Mouse (Mus musculus) thymus, adult 2 months (tissue): Measurements from ENCODE around the gene Ivd. TPM values are rescaled to one million over a fixed set of nuclear protein-coding genes. Genes with fewer than 3 reads are reported as not detected.

ENCODE experiments used
- DNase-seq: peaks from one replicate; pipeline ENCODE4 v3.0.0; 2021
- H3K27ac ChIP-seq: fragments of 200-500 bp; 2 replicates; pipeline ENCODE4 v1.5.1; 2012; ENCODE audit warnings: low read length, control low read depth; ENCODE audit not compliant: control insufficient read depth, insufficient read depth
- H3K27me3 ChIP-seq: fragments of 200-500 bp; 2 replicates; pipeline ENCODE4 v1.6.1; 2012; ENCODE audit warnings: mild to moderate bottlenecking, low read length, moderate library complexity, mixed read lengths; ENCODE audit not compliant: control insufficient read depth, insufficient read depth
- H3K36me3 ChIP-seq: fragments of 200-500 bp; 2 replicates; pipeline ENCODE4 v1.6.1; 2012; ENCODE audit warnings: mild to moderate bottlenecking, low read length, moderate library complexity; ENCODE audit not compliant: control insufficient read depth, insufficient read depth
- H3K4me1 ChIP-seq: fragments of 200-500 bp; replicated peaks from 2 replicates; pipeline ENCODE4 v1.6.1; 2012; ENCODE audit warnings: low read length; ENCODE audit not compliant: control insufficient read depth, insufficient read depth
- H3K4me3 ChIP-seq: fragments of 200-500 bp; 2 replicates; pipeline ENCODE4 v1.5.1; 2012; ENCODE audit warnings: mild to moderate bottlenecking, low read length, control low read depth, moderate library complexity; ENCODE audit not compliant: control insufficient read depth, insufficient read depth
- CTCF ChIP-seq: fragments of 200-500 bp; IDR thresholded peaks from 2 replicates; pipeline ENCODE4 v1.5.1; 2012; ENCODE audit warnings: mild to moderate bottlenecking, control low read depth, low read length, moderate library complexity, borderline replicate concordance; ENCODE audit not compliant: control insufficient read depth, poor library complexity, insufficient read depth; ENCODE audit errors: extremely low read depth
- POLR2A ChIP-seq: fragments of 200-500 bp; IDR thresholded peaks from 2 replicates; pipeline ENCODE4 v1.6.1; 2012; ENCODE audit warnings: mild to moderate bottlenecking, low read length, control low read depth, moderate library complexity; ENCODE audit not compliant: control insufficient read depth, poor library complexity, insufficient read depth; ENCODE audit errors: extremely low read depth
- WGBS: fragments of 180-500 bp; shearing (Covaris S2); methylation state at CpG from one replicate; pipeline ENCODE4 v1.1.7; 2018; 5-methylcytosine and 5-hydroxymethylcytosine counted together
- polyA plus RNA-seq: library from polyadenylated mRNA; depleted of rRNA; stranded (reverse); fragments of >200 nt; gene quantifications from 2 replicates; pipeline ENCODE4 v1.2.3, GENCODE M21; 2012

The Ivd gene
- polyA plus RNA-seq, 1 experiment: 50.6 TPM

GRCm38 (mm10) chr2:118912706-118913105 lies 51.0 kb downstream of the Ivd start:
- Histone ChIP-seq H3K36me3 (no peaks in the 10 kb centered on the region), H3K4me3 (no peak overlapping the region), H3K27ac (no peak overlapping the region), H3K27me3 (no peaks in the 10 kb centered on the region), H3K4me1 (peaks cover 26% of the 10 kb centered on the region)
- WGBS: 78% methylated on average over 8 of the region's 8 CpGs
- TF ChIP-seq POLR2A (no peak), CTCF (no peak)
- DNase-seq: no peak

GRCm38 (mm10) chr2:118913551-118914276 lies 52.0 kb downstream of the Ivd start:
- 76% methylated on average over 11 of the region's 11 CpGs for WGBS

GRCm38 (mm10) chr2:118914685-118915084 lies 52.9 kb downstream of the Ivd start:
- H3K27ac ChIP-seq: no peak overlapping the region
- no peak for TF ChIP-seq CTCF
- no peak for TF ChIP-seq POLR2A
- peaks cover 24% of the 10 kb centered on the region for H3K4me1 ChIP-seq
- DNase-seq: no peak
- no peaks in the 10 kb centered on the region for H3K27me3 ChIP-seq
- H3K4me3 ChIP-seq: no peak overlapping the region
- H3K36me3 ChIP-seq: no peaks in the 10 kb centered on the region
- WGBS: 80% methylated on average over 8 of the region's 8 CpGs

More at GRCm38 (mm10) chr2:118913551-118914276, 52.0 kb downstream of the Ivd start:
- no peak for DNase-seq
- TF ChIP-seq POLR2A: no peak
- no peak for TF ChIP-seq CTCF
- no peak overlapping the region for H3K4me3 ChIP-seq
- H3K27me3 ChIP-seq: no peaks in the 10 kb centered on the region
- H3K4me1 ChIP-seq: peaks cover 24% of the 10 kb centered on the region
- no peak overlapping the region for H3K27ac ChIP-seq
- H3K36me3 ChIP-seq: no peaks in the 10 kb centered on the region

GRCm38 (mm10) chr2:118916436-118916835 lies 54.7 kb downstream of the Ivd start:
- WGBS: 96% methylated on average over 17 of the region's 17 CpGs
- H3K4me3 ChIP-seq: no peak overlapping the region
- H3K27me3 ChIP-seq: no peaks in the 10 kb centered on the region
- H3K27ac ChIP-seq: no peak overlapping the region
- H3K36me3 ChIP-seq: no peaks in the 10 kb centered on the region
- peaks cover 9% of the 10 kb centered on the region for H3K4me1 ChIP-seq
- TF ChIP-seq POLR2A (no peak), CTCF (no peak)
- no peak for DNase-seq

- 0 out of 2 replicates have a peak, but pooled peaks cover 3% of the 10 kb centered on the region for H3K4me1 ChIP-seq
- 89% methylated on average over 1 of the region's 1 CpGs for WGBS
- no peak for DNase-seq
- TF ChIP-seq CTCF (no peak), POLR2A (no peak)
- H3K36me3 ChIP-seq: no peaks in the 10 kb centered on the region
- H3K27me3 ChIP-seq: no peaks in the 10 kb centered on the region
- no peak overlapping the region for H3K4me3 ChIP-seq
- H3K27ac ChIP-seq: no peak overlapping the region
These were observed 56.8 kb downstream of the Ivd start for GRCm38 (mm10) chr2:118918543-118918942.

GRCm38 (mm10) chr2:118920428-118920827 lies 58.7 kb downstream of the Ivd start:
- DNase-seq: no peak
- 95% methylated on average over 3 of the region's 3 CpGs for WGBS
- TF ChIP-seq CTCF (no peak), POLR2A (no peak)
- Histone ChIP-seq H3K27ac (no peak overlapping the region), H3K4me3 (no peak overlapping the region), H3K4me1 (peaks cover 3% of the 10 kb centered on the region; the same call in 1 of the 2 replicates), H3K36me3 (no peaks in the 10 kb centered on the region), H3K27me3 (no peaks in the 10 kb centered on the region)

GRCm38 (mm10) chr2:118925952-118926351 lies 64.2 kb downstream of the Ivd start:
- Histone ChIP-seq H3K36me3 (no peaks in the 10 kb centered on the region), H3K4me1 (peaks cover 13% of the 10 kb centered on the region), H3K27ac (no peak overlapping the region), H3K27me3 (no peaks in the 10 kb centered on the region), H3K4me3 (peak overlapping the region; percentile 77)
- WGBS: 12% methylated on average over 6 of the region's 6 CpGs
- DNase-seq: no peak
- TF ChIP-seq CTCF (no peak), POLR2A (no peak)
